Mouse (Mus musculus) liver, embryonic 11.5 days (tissue): Measurements from ENCODE around the gene Gjc1. TPM values are rescaled to one million over a fixed set of nuclear protein-coding genes. Genes with fewer than 3 reads are reported as not detected.

Experiments used
- ATAC-seq: fragments of 200-750 bp; cut with Nextera tagmentation; replicated peaks from 2 replicates; pipeline ENCODE4 v1.8.0; 2017; ENCODE audit warnings: moderate number of reproducible peaks, mild to moderate bottlenecking, moderate TSS enrichment, moderate library complexity; ENCODE audit not compliant: low FRiP score
- DNase-seq: peaks from one replicate; pipeline ENCODE4 v3.0.0-alpha.2; 2017; ENCODE audit warnings: low spot score
- H3K27ac ChIP-seq: fragments of 300-500 bp; sonication (generic); 2 replicates; pipeline ENCODE4 v1.5.1; 2014; ENCODE audit warnings: mild to moderate bottlenecking, low read depth, low read length, control low read depth
- H3K27me3 ChIP-seq: fragments of 300-500 bp; sonication (generic); replicated peaks from 2 replicates; pipeline ENCODE4 v1.6.1; 2014; ENCODE audit warnings: low read length, mixed read lengths; ENCODE audit not compliant: control insufficient read depth, insufficient read depth
- H3K36me3 ChIP-seq: fragments of 300-500 bp; sonication (generic); 2 replicates; pipeline ENCODE4 v1.6.1; 2014; ENCODE audit warnings: mild to moderate bottlenecking, low read length, moderate library complexity, mixed read lengths; ENCODE audit not compliant: control insufficient read depth, insufficient read depth
- H3K4me1 ChIP-seq: fragments of 300-500 bp; sonication (generic); replicated peaks from 2 replicates; pipeline ENCODE4 v1.6.1; 2014; ENCODE audit warnings: low read length, mixed read lengths; ENCODE audit not compliant: control insufficient read depth, insufficient read depth
- H3K4me2 ChIP-seq: fragments of 300-500 bp; sonication (generic); 2 replicates; pipeline ENCODE4 v1.6.1; 2014; ENCODE audit warnings: mild to moderate bottlenecking, control low read depth, moderate library complexity
- H3K4me3 ChIP-seq: fragments of 300-500 bp; sonication (generic); 2 replicates; pipeline ENCODE4 v1.5.1; 2014; ENCODE audit warnings: low read depth, low read length, control low read depth
- H3K9ac ChIP-seq: fragments of 300-500 bp; sonication (generic); 2 replicates; pipeline ENCODE4 v1.6.1; 2014; ENCODE audit warnings: low read depth, low read length, control low read depth
- H3K9me3 ChIP-seq: fragments of 300-500 bp; sonication (generic); 2 replicates; pipeline ENCODE4 v1.6.1; 2016; ENCODE audit warnings: low read length, inconsistent platforms, mixed read lengths; ENCODE audit not compliant: control insufficient read depth
- WGBS: fragments of 180-500 bp; shearing (Covaris S2); extraction: QIAGEN DNeasy Blood & Tissue Kit; methylation state at CpG from one replicate; pipeline ENCODE4 v1.1.7; 2014; 5-methylcytosine and 5-hydroxymethylcytosine counted together
- polyA plus RNA-seq: library from polyadenylated mRNA; unstranded; fragments of >200 nt; fragmentation: Nextera tagmentation; extraction: Ambion mirVana; gene quantifications from 2 replicates; pipeline ENCODE4 v1.2.1, GENCODE M21; 2014

Gene Gjc1
- polyA plus RNA-seq, 1 experiment from 2014 or later = 20.8 TPM

- no peak for ATAC-seq
- peak within 1 kb of the TSS; percentile 57 for H3K4me3 ChIP-seq
- H3K4me2 ChIP-seq = peak within 1 kb of the TSS; percentile 89
- WGBS = under 1% methylated on average over 64 of the region's 76 CpGs
- no peak within 1 kb of the TSS for H3K27ac ChIP-seq
- no peak for DNase-seq
- H3K4me1 ChIP-seq = peaks cover 9% of the 10 kb centered on the region
- H3K27me3 ChIP-seq = peaks cover 47% of the 10 kb centered on the region
- H3K9ac ChIP-seq = peak within 1 kb of the TSS; percentile 26; the same call in 1 of the 2 replicates
- H3K36me3 ChIP-seq = no peaks in the 10 kb centered on the region
- H3K9me3 ChIP-seq = no peaks in the 10 kb centered on the region
Observed at GRCm38 (mm10) chr11:102761309-102762210, 57.9 kb downstream of the Gjc1 start, which contains the start of gene Adam11. Adam11 (plus strand) TSS chr11:102761439.

DNA sequence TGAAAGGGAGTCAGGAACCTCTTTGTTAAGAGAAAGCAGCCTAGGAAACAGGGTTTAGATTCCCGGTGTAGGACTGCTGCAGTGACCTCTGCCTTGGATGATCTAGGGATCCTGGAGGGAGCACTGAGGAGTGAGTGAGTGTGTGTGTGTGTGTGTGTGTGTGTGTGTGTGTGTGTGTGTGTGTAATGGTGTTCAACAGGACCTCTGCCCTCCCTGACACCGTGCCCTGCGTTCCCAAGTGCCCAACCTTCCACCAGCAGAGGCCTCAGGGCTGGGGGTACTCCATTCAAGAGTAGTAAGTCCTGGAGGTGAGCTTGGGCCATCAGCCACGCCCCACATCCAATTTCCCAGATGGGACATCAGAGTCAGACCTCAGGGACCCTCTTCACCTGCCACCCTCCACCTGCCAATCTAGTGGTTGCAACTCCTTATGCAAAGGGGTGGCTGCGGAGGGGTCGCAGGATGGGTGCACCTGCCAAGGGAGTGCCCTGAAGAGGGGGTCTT lies 58.6 kb downstream of the Gjc1 start:
- peaks cover 47% of the 10 kb centered on the region for H3K27me3 ChIP-seq

DNA sequence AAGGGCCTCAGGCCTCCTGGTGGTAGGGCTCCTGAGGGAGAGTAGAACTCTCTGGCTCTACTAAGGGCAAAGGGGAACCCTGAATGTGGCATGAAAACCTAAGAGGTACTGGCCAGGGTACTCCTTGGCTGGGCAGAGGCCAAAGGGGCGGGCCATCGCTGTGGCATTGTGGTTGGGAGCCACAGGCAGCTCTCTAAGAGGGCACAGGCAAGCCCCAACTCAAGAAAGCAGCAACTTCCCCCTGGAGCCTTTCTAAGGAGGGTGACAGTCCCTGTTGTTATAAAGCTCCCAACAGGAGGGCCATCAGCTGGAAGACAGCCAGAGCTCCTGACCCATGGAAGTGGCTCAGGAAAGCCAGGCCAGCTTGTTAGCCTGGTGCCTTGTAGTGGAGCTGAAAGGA lies 60.5 kb downstream of the Gjc1 start:
- no peak for DNase-seq
- Histone ChIP-seq H3K27ac (no peak overlapping the region), H3K27me3 (peaks cover 44% of the 10 kb centered on the region), H3K4me3 (no peak overlapping the region), H3K4me2 (no peak overlapping the region), H3K4me1 (peaks cover 17% of the 10 kb centered on the region), H3K9ac (no peak overlapping the region), H3K9me3 (no peaks in the 10 kb centered on the region), H3K36me3 (no peaks in the 10 kb centered on the region)
- 100% methylated on average over 2 of the region's 2 CpGs for WGBS
- ATAC-seq = no peak

More for the DNA sequence above, 58.6 kb downstream of the Gjc1 start:
- Histone ChIP-seq H3K9ac (no peak overlapping the region), H3K4me3 (peak overlapping the region; percentile 57), H3K27ac (no peak overlapping the region), H3K36me3 (no peaks in the 10 kb centered on the region), H3K4me2 (peak overlapping the region; percentile 89), H3K4me1 (peaks cover 9% of the 10 kb centered on the region), H3K9me3 (no peaks in the 10 kb centered on the region)
- DNase-seq = no peak
- no peak for ATAC-seq
- 18% methylated on average over 6 of the region's 6 CpGs for WGBS

- Histone ChIP-seq H3K9me3 (no peaks in the 10 kb centered on the region), H3K36me3 (no peaks in the 10 kb centered on the region), H3K27ac (no peak overlapping the region), H3K9ac (no peak overlapping the region), H3K4me2 (no peak overlapping the region), H3K27me3 (peaks cover 15% of the 10 kb centered on the region), H3K4me1 (peaks cover 8% of the 10 kb centered on the region; the same call in 1 of the 2 replicates), H3K4me3 (no peak overlapping the region)
- ATAC-seq (no peak), DNase-seq (no peak)
- WGBS = 75% methylated on average over 7 of the region's 7 CpGs
Observed at GRCm38 (mm10) chr11:102755391-102755790, 64.1 kb downstream of the Gjc1 start.

- DNase-seq = no peak
- 52% methylated on average over 4 of the region's 4 CpGs for WGBS
- H3K4me2 ChIP-seq = 0 out of 2 replicates have a peak overlapping the region, but pooled peaks have one; percentile 12
- no peak overlapping the region for H3K9ac ChIP-seq
- H3K27me3 ChIP-seq = peaks cover 6% of the 10 kb centered on the region
- H3K4me3 ChIP-seq = no peak overlapping the region
- no peaks in the 10 kb centered on the region for H3K9me3 ChIP-seq
- no peak overlapping the region for H3K27ac ChIP-seq
- H3K4me1 ChIP-seq = peaks cover 8% of the 10 kb centered on the region; the same call in 1 of the 2 replicates
- H3K36me3 ChIP-seq = no peaks in the 10 kb centered on the region
- ATAC-seq = no peak
Observed at GRCm38 (mm10) chr11:102754416-102754815, 65.1 kb downstream of the Gjc1 start.

GRCm38 (mm10) chr11:102753591-102754324 lies 65.7 kb downstream of the Gjc1 start:
- 50% methylated on average over 17 of the region's 18 CpGs for WGBS
- DNase-seq (no peak), ATAC-seq (no peak)
- Histone ChIP-seq H3K9ac (no peak overlapping the region), H3K9me3 (no peaks in the 10 kb centered on the region), H3K27ac (no peak overlapping the region), H3K4me2 (0 out of 2 replicates have a peak overlapping the region, but pooled peaks have one; percentile 12), H3K27me3 (peaks cover 6% of the 10 kb centered on the region), H3K4me1 (peaks cover 8% of the 10 kb centered on the region; the same call in 1 of the 2 replicates), H3K36me3 (no peaks in the 10 kb centered on the region), H3K4me3 (no peak overlapping the region)

GRCm38 (mm10) chr11:102752896-102753590 lies 66.5 kb downstream of the Gjc1 start:
- no peak overlapping the region for H3K4me3 ChIP-seq
- H3K36me3 ChIP-seq = no peaks in the 10 kb centered on the region
- peaks cover 8% of the 10 kb centered on the region; the same call in 1 of the 2 replicates for H3K4me1 ChIP-seq
- whole genome bisulfite sequencing = 70% methylated on average over 13 of the region's 13 CpGs
- H3K27me3 ChIP-seq = peaks cover 6% of the 10 kb centered on the region
- no peak overlapping the region for H3K9ac ChIP-seq
- no peak overlapping the region for H3K4me2 ChIP-seq
- ATAC-seq (no peak), DNase-seq (no peak)
- H3K9me3 ChIP-seq = no peaks in the 10 kb centered on the region
- H3K27ac ChIP-seq = no peak overlapping the region

DNA sequence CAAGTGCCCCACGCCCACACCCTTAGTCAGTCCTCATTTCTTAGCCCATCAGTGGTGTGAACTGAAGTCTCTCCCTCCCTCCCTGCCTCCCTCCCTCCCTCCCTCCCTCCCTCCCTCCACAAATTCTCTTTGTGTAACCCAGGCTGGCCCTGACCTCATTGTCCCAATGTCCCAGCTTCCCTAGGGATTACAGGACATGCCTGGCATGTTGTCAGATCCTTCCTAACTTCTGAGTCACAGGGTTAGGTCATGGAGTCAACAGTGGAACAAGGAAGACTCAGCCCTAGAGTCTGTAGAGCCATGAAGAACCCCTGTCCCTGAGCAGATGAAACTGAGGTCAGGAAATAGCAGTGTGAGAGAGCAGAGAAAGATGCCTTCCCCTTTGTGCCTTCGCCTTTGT lies 69.8 kb downstream of the Gjc1 start:
- Histone ChIP-seq H3K36me3 (no peaks in the 10 kb centered on the region), H3K4me1 (peaks cover 7% of the 10 kb centered on the region; the same call in 1 of the 2 replicates), H3K9ac (no peak overlapping the region), H3K9me3 (no peaks in the 10 kb centered on the region), H3K4me2 (no peak overlapping the region), H3K4me3 (no peak overlapping the region), H3K27me3 (peaks cover 6% of the 10 kb centered on the region; the same call in 1 of the 2 replicates), H3K27ac (no peak overlapping the region)
- ATAC-seq (no peak), DNase-seq (no peak)
- 84% methylated on average over 2 of the region's 2 CpGs for WGBS
